Mouse (Mus musculus): ENCODE data around the gene Trpm2.
"Not testable (repeated sequence)": the region's sequence is repeated elsewhere in the genome, so short reads cannot be mapped to it uniquely, and the experiment has no call there.

Gene Trpm2

DNA sequence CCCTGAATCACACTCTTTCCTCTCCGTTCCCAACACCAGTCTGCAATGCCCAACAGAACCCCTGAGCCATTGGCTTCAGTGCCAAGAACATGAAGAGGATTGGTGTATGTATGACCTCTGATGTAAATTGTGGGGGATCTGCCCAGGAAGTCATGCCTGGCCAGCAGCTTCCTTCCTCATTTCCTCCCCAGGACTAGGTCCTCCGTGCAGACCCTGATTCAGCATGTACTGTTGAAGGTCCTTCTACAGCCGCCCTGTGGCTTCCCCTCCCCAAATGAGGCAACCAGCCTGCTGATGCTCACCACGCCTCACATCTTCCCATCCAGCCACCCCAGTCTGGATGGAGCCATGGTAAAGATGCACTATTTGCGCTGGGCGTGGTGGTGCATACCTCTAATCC is at the start of gene Trpm2:
Gene Trpm2, minus strand, starts transcription at position 83 of the 400 bp plus-strand sequence.
- DNase-seq (ENCODE audit: low spot score) = no peak

DNA sequence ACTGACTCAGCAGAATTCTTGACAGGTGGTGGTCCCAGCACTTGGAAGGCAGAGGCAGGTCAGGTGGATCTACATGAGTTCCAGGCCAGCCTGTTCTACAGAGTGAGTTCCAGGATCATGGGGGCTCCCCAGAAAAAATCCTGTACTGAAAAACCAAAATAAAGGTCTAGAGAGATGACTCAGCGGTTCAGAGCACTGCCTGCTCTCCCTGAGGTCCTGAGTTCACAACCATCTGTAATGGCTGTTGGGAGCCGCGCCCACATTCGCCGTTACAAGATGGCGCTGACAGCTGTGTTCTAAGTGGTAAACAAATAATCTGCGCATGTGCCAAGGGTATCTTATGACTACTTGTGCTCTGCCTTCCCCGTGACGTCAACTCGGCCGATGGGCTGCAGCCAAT is 49.6 kb upstream of the Trpm2 start:
- peak; percentile 69 for DNase-seq (ENCODE audit: low spot score)

DNA sequence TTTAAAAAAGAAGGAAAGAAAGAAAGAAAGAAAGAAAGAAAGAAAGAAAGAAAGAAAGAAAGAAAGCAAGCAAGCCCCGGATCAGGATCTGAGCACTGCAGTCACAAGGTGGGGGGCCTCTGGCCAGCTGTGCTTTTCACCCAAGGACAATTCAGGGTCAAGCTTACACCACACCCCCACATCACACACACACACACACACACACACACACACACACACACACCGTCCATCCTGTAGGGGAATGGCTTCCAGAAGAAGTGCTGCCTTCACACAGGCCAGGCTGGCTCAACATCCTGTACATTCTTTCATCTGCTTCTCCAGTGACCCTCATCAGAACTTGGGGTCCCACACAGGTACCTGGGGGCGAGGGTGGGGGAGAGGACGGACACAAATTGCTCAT is 48.9 kb upstream of the Trpm2 start:
- DNase-seq (ENCODE audit: low spot score) = peak; percentile 27

DNA sequence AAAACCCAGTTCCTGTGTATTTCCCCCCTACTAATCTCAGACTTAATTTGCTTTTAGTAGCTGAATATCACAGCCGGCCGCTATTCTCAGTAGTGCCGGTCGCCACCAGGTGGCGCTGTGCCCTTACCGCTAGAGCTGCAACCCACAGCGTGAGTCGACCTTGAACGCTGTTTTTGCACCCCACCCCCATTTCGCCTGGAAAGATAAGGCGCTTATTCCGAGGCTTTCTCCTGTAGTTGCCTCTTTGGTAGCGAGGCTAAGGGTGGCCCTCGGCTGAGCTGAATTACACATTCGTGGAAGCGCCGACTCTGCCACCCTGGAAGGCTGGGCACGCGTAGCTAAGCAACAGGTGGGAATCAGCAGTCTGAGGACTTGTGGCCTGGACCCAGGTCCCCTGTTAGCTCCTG is 48.4 kb upstream of the Trpm2 start:
- DNase-seq (ENCODE audit: low spot score) = peak; percentile 87

DNA sequence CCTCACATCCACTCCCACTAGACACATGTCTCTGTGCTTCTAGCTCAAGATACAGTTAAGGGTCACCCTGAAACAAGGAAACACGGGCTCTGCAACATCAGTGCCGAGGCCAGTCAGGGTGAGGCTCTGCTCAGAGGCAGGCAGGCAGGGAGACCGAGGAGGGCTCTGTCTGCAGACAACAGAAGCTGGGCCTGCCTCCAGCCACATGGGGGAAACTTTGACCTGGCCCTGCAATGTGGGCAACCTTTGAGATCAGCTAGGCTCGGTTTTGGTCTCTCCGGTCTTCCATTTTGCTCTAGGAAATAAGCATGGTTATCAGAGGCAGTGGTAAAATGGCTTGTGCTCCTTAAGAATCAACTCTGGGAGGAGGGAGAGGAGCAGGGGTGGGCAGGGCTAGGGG is 46.0 kb upstream of the Trpm2 start:
- no peak for DNase-seq (ENCODE audit: low spot score)

DNA sequence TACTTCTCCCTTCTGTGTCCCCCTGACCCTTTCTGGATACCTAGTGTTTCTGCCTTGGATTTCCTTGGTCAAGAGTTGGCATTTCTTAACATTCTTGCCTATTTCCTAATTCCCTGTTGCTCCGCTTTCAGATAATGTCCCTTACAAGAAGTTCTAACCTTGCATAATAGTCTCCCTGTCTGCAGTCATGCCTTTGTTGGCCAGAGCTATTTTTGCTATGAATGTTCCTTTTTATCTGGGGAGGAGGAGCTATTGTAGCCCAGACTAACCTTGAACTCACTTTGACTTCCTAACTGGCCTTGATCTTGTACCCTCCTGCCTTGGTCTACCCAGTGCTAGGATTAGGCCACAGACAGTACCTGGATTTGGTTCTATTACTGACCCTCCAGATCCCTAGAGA is 45.1 kb upstream of the Trpm2 start:
- DNase-seq (ENCODE audit: low spot score) = no peak

DNA sequence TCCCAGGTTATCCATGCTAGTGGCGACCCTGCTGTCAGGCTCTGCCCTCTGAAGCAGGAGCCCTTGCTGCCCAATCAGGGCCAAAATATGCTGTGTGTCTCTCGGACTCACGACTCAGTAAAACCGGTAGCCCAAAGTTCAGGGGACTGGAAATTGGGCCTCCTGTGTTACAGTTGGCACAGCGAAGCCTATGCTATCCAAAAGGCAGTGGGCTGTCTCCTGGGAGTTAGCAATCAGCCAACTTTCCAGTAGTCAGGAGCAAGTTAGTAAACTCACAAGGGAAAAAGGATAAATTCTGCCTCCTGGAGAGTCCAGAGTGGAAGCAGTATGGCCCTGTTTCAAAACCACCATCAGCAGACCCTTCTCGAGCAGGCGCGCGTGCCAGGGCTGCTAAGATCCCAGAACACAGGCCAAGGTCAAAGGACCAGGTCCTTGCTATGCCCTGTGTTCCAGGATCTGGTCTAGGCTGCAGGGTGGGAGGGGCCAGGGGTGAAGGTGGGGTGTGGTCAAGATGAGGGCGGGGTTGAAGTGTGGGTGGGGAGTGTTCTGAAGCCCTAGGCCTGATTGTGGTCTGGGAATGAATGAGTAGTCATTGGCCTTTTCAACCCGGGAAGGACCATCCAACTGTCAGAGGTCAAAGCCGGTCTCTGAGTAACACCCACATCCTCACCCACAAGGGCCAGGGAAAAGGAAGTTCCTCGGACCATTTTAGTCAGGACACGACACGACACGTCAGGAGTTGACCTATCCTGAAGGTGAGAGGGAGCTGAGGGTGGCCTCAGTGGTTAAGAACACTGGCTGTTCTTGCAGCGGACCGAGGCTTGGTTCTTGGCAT is 42.5 kb upstream of the Trpm2 start:
- DNase-seq (ENCODE audit: low spot score) = no peak

DNA sequence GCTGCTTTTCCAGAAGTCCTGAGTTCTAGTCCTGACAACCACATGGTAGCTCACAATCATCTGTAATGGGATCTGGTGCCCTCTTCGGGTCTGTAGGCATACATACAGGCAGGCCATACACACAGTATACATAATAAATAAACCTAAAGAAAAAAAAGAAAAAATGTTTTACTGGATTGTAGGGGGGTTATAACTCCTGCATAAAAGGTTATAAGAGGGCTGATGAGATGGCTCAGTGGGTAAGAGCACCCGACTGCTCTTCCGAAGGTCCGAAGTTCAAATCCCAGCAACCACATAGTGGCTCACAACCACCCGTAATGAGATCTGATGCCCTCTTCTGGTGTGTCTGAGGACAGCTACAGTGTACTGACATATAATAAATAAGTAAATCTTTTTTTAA is 40.8 kb upstream of the Trpm2 start:
- not testable (repeated sequence) for DNase-seq (ENCODE audit: low spot score)

DNA sequence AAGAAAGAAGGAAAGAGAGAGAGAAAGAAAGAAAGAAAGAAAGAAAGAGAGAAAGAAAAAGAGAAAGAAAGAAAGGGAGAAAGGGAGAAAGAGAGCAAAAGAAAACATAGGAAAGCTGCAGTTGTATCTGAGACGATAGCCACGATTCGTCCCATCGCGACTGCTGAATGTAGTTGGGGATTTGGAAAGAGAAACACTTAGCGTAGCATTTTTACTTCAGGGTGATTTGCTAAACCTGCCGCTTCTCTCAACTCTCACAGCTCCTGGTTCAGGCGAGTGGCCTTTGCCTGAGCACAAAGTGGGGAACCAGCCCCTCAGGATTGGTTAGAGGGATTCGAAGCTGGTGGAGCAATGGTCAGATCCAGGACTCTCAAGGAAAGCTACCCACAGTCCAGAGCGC is 40.0 kb upstream of the Trpm2 start:
- DNase-seq (ENCODE audit: low spot score) = peak; percentile 55

DNA sequence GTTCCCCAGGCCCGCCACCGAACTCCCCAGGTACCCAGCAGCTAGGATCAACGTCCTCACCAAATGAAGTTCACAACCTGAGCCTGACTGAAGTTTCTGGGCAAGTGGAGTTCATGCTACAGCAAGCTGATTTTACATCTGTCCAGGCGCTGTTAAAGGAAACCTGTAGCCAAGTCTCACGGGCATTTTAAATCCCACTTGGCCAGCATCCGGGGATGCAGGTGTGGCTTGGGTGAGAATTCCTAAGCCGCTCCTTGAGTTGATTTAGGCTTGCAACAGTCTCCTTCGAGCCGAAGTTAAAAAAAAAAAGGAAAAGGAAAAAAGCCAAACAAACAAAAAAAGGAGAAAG is 39.6 kb upstream of the Trpm2 start, which contains the start of gene Pfkl:
Gene Pfkl, minus strand, starts transcription at position 139 of the 349 bp plus-strand sequence.
- no peak for DNase-seq (ENCODE audit: low spot score)

DNA sequence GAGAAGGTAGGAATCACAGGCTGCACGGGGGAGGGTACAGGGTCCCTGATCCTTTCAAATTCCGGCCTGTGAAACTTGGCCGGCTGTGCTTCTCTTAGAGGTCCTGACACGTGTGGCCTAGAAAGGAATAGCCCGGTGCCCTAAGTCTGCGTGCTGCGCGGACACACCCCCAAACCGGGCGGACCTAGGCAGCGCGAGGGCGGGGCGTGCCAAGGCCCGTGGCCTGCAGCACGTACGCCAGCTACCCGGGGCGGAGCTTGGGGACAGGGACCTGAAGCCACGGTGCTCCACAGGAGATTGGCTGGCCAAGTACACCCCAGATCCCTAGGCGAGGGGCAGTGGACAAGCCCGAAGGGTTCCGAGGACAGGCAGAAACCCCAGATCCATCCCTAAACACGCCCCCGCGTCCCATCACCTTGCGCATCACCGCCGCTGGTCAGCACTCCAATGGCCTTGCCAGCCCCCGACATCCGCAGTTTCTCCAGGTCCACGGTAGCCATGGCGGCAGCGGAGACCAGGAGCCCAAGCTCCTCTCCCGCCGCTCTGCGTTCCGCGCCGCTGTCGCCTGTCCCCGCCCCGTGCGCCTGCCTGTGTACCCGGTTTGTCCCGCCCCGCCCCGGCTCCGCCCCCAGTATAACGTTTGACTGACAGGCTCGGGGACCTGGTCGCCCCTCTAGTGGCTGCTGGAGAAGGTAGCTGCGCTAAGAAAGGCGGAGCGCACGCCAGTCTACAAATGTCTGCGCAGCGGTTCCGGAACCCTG is 39.0 kb upstream of the Trpm2 start:
- peak; percentile 97 for DNase-seq (ENCODE audit: low spot score)

DNA sequence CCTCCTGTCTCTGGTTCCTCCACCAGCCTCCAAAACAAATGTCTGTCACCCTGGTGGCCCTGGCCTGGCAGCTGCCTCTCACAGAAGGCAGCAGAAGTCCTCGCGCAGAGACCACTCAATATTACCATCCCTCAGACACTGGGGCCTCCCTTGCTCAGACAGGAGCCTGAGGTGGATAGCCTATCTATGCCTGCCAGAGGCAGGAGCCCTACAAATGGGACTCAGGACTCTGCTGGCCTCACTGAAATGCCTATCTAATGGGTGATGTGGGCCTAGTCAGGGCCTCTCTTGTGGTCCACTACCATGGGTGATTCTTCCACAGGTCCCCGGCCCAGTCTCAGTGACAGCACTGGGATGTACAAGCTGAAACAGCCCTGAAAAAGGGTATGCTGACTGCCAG is 37.8 kb upstream of the Trpm2 start:
- DNase-seq (ENCODE audit: low spot score) = no peak

DNA sequence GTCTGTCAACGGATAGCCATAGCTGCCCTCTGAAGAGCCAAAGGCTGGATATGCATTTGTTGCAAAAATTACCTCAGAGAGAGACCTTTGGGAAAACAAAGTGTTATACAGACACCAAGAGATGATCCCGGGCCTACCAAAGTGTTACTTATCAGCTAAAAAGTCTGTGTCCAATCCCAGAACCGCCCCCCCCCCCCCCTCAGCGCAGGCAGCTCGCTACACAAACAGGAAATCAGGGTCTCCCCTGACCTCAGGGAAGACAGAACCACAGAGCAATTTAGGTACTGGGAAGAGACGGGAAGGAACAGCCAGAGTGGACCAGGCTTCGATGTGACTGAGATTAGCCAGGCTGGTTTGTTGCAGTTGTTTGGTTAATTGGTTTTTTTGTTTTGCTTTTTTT is 36.8 kb upstream of the Trpm2 start:
- no peak for DNase-seq (ENCODE audit: low spot score)

DNA sequence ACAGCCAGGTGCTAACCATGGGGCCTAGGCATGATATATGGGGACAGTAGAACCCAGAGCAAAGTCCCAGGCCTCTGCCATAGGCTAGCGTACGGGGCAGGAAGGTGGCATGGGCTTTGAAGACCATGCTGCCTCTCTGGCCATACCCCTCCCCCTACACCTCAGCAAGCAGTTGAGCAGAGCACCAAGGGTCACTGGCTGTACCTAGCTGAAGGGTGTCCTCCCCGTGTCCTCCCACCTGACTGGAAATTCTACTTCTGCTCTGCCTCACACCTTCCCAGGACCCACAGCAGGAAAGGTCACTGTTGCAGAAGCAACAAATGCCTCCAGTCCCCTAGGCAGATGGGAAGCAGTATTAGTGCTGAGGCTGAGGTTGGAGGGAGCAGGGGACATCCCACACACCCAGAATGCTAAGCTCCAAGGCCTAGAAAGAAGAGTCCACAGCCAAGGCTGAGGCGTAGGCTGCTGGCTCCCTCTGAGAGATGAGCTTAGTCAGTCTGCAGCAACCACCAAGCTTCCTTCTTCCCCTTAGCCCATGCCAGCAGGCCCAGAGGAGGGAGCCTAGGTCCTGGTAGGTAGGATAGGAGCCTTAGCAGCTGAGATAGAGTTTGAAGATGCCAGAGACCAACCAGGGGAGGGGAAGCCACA is 35.6 kb upstream of the Trpm2 start:
- DNase-seq (ENCODE audit: low spot score) = no peak

DNA sequence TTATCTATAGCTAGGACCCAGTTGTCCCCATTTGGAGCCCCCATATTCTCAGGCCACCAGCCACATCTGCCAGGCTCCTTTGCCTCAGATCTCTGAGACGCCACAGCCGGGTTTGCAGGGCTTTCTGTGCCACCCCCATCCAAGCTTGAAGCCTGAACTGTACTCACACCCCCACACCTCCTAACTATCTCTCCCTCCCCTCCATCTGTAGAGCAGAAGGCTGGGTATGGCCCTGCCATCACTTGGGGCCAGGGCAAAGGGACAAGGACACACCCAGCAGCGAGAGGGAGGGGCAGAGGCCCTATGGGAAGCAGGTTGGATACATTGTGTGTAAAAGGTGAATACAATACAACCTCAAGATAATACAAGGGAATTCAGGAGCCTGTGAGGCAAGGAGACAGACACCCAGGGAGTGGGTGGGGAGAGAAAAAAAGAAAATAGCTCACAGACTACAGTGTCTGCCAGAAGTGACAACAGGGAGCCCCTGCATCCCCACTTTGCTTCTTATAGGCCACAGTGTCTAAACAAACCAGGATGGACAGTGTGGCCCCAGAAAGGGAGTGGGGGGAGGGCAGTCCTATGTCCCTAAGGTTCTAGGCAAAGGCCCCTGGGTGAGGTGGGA is 34.2 kb upstream of the Trpm2 start:
- no peak for DNase-seq (ENCODE audit: low spot score)

DNA sequence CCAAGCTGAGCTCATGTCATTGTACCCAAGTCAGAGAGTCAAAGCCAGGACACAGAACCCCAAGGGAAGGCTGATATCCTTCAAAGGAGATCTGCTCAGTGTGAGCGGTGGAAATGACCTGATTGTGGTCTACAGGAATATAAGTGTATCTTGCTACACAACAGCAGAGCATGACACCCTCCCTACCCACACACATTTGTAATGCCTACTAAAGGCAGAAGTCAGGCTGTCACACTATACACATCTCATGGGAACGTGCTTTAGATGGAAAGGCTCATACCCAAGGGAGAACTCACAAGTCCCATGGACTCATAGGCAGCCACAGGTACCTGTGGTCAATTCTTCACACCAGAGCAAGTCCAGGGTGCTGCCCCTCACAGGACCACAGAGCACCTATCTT is 32.0 kb upstream of the Trpm2 start:
- no peak for DNase-seq (ENCODE audit: low spot score)

DNA sequence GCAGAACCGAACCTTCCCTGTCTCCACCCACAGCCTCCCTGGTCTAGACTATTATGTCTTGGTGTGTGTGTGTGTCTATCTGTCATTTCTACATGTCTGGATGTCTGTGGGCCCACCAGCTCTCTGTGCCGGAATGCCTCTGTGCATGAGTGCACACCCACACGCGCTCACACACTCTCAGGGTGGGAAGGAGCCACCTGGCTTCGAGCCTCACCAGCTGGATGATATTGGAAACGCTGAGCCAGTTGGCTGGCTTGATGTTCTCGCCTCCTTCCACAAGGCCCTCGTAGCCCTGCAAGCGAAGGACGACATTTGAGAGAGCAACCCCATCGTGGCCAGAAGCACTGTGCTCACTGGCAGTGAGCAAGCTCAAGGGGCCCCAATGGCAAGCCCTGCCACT is 31.4 kb upstream of the Trpm2 start:
- no peak for DNase-seq (ENCODE audit: low spot score)

DNA sequence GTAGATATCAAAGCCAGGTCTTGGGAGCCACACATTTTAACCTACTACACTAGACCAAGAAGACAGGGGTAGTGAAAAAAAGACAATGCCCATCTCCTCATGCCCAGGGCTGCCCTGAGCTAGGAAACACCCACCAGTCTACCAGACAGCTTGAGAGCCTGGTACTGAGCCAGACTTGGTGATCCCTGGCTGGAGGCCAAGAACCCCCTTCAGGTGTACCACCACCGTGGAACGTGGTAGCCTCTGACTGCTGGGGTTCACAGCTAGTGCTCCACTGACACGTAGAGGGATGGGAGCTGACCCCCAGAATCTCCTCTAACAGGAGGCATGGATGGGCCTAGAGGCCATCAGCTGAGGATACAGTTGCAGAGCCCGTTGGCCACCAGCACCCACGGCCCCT is 29.8 kb upstream of the Trpm2 start:
- DNase-seq (ENCODE audit: low spot score) = no peak

DNA sequence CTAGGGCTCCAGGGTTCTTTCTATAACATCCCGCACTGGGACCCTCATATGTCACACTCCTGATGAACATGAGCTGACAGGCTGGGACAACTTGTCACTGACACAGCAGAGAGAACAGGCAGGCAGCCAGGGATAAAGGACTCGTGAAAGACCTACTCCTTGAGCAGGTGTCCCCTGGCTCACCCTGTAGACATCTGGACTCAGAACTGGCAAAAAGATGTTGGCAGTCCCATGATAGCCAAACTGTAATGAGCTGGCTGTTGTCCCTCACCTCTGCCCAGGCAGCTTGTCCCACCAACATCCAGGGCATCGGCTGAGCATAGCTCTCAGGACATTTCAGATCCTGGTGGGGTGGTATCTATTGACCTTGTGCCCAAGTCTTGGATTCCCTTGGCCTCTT is 25.3 kb upstream of the Trpm2 start:
- no peak for DNase-seq (ENCODE audit: low spot score)

DNA sequence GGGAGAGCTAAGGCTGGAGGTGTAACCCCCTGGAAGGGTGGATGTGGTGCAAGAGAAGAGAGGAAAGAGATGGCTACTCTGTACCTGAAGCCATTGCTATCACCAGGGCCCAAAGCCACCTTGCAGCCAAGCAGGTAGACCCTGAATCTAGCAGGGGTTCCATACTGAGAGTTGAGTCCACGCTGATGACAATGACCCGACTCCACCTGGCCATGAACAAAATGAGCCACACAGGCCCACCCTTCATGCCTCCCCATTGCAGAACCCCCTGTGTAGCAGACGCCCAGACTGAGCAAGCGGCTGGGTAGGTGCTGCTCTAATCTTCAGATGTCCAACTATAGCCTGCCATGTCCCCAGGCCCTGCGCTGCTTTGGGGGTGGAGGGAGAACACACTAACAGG is 15.4 kb upstream of the Trpm2 start:
- DNase-seq (ENCODE audit: low spot score) = no peak

DNA sequence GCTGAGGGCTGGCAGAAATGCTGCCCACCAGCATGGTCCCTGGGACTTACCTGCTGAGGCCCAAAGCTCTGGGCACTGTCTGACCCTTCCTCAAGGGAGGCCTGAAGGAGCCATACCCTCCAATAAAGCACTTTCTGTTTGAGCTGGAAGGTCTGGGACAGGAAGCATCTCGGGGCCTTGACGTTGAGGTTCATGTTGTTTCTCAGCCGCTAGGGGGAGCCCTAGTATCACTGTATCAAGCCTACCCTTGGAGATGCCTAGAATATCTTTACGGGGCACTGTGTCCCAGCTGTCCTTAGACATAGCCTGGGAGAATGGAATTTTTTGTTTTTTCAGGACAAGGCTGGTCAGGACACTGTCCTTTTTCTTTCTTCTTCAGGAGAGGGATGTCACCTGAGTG is 14.3 kb upstream of the Trpm2 start:
- peak; percentile 92 for DNase-seq (ENCODE audit: low spot score)

All from MN1 (cell line).